Mouse (Mus musculus): ENCODE results near the gene Rec114. TPM values are rescaled to one million over a fixed set of nuclear protein-coding genes. Genes with fewer than 3 reads are reported as not detected.

Rec114 gene
- total and polyA plus RNA-seq, 3 experiments = 111 to 135 TPM; not detected in 1

GRCm38 (mm10) chr9:58721021-58721420 lies 22.7 kb downstream of the Rec114 start (continued):
- no peak for TF ChIP-seq SIN3A (IDR thresholded peaks at IDR 0.05; ENCODE audit: low read length)
- no peak for TF ChIP-seq MAZ (IDR thresholded peaks at IDR 0.05; ENCODE audit: low read depth, low read length)
- no peak for TF ChIP-seq CHD1 (IDR thresholded peaks at IDR 0.05; ENCODE audit: low read depth, low read length)
- no peak for TF ChIP-seq USF1 (IDR thresholded peaks at IDR 0.05; ENCODE audit: low read depth, low read length)
- no peak for TF ChIP-seq ZNF384 (IDR thresholded peaks at IDR 0.05; ENCODE audit: low read depth, low read length)
- no peak for TF ChIP-seq RAD21 (IDR thresholded peaks at IDR 0.05; ENCODE audit: low read depth, low read length)
- no peak for TF ChIP-seq TCF12 (IDR thresholded peaks at IDR 0.05; ENCODE audit: low read depth, low read length)
- no peak for TF ChIP-seq RCOR1 (IDR thresholded peaks at IDR 0.05; ENCODE audit: low read depth, low read length)
- no peak for TF ChIP-seq MAFK (IDR thresholded peaks at IDR 0.05; ENCODE audit: borderline replicate concordance, low read depth, low read length)
- TF ChIP-seq TBP (IDR thresholded peaks at IDR 0.05; ENCODE audit: low read depth, low read length) = no peak
- TF ChIP-seq POLR2AphosphoS5 (IDR thresholded peaks at IDR 0.05; ENCODE audit: borderline replicate concordance, low read depth, low read length) = no peak
- no peak for TF ChIP-seq ETS1 (IDR thresholded peaks at IDR 0.05; ENCODE audit: low read depth, low read length)
- no peak for TF ChIP-seq BHLHE40 (IDR thresholded peaks at IDR 0.05; ENCODE audit: borderline replicate concordance, low read depth, low read length)
- no peak for TF ChIP-seq KAT2A (conservative IDR thresholded peaks at IDR 0.05; ENCODE audit: low read depth, low read length)
- TF ChIP-seq MYC (IDR thresholded peaks at IDR 0.05; ENCODE audit: low read depth, low read length) = no peak

GRCm38 (mm10) chr9:58720167-58720566 lies 23.6 kb downstream of the Rec114 start:
- TF ChIP-seq JUND (IDR thresholded peaks at IDR 0.05; ENCODE audit: low read depth, low read length) = no peak
- no peak for TF ChIP-seq RAD21 (IDR thresholded peaks at IDR 0.05; ENCODE audit: low read depth, low read length)
- TF ChIP-seq KAT2A (conservative IDR thresholded peaks at IDR 0.05; ENCODE audit: low read depth, low read length) = no peak
- no peak for TF ChIP-seq POLR2AphosphoS2 (IDR thresholded peaks at IDR 0.05; ENCODE audit: low read length)
- no peak for TF ChIP-seq MYB (IDR thresholded peaks at IDR 0.05; ENCODE audit: low read depth, low read length)
- peak; percentile 73 for TF ChIP-seq ETS1 (IDR thresholded peaks at IDR 0.05; ENCODE audit: low read depth, low read length)
- TF ChIP-seq SMC3 (IDR thresholded peaks at IDR 0.05; ENCODE audit: low read depth, low read length) = no peak
- TF ChIP-seq MAFK (IDR thresholded peaks at IDR 0.05; ENCODE audit: borderline replicate concordance, low read depth, low read length) = no peak
- no peak for TF ChIP-seq MAX (IDR thresholded peaks at IDR 0.05; ENCODE audit: low read length)
- TF ChIP-seq TBP (IDR thresholded peaks at IDR 0.05; ENCODE audit: low read depth, low read length) = no peak
- TF ChIP-seq ZNF384 (IDR thresholded peaks at IDR 0.05; ENCODE audit: low read depth, low read length) = no peak
- TF ChIP-seq TAL1 (IDR thresholded peaks at IDR 0.05; ENCODE audit: low read length) = no peak; the same call in 1 of the 2 replicates
- TF ChIP-seq SIN3A (IDR thresholded peaks at IDR 0.05; ENCODE audit: low read length) = peak; percentile 87
- no peak; the same call in 1 of the 2 replicates for TF ChIP-seq ZC3H11A (IDR thresholded peaks at IDR 0.05; ENCODE audit: low read depth, low read length)
- TF ChIP-seq CHD2 (IDR thresholded peaks at IDR 0.05; ENCODE audit: low read length) = no peak
- TF ChIP-seq TCF12 (IDR thresholded peaks at IDR 0.05; ENCODE audit: low read depth, low read length) = peak; percentile 53; the same call in 1 of the 2 replicates
- TF ChIP-seq HCFC1 (IDR thresholded peaks at IDR 0.05; ENCODE audit: low read depth, low read length) = no peak
- peak; percentile 74 for TF ChIP-seq ELF1 (IDR thresholded peaks at IDR 0.05; ENCODE audit: low read depth, low read length)
- peak; percentile 71 for TF ChIP-seq GATA1 (IDR thresholded peaks at IDR 0.05; ENCODE audit: low read depth, low read length)
- TF ChIP-seq RCOR1 (IDR thresholded peaks at IDR 0.05; ENCODE audit: low read depth, low read length) = peak; percentile 57
- TF ChIP-seq NRF1 (IDR thresholded peaks at IDR 0.05; ENCODE audit: insufficient read depth, low read depth, low read length, poor library complexity, severe bottlenecking) = no peak
- peak; percentile 57 to 72 for TF ChIP-seq EP300 (IDR thresholded peaks at IDR 0.05; ENCODE audit: low read depth in 1 of 2, low read length in 2 of 2)
- TF ChIP-seq ZMIZ1 (IDR thresholded peaks at IDR 0.05; ENCODE audit: low read depth, low read length) = no peak
- no peak for TF ChIP-seq ZKSCAN1 (IDR thresholded peaks at IDR 0.05; ENCODE audit: low read depth, low read length)
- Histone ChIP-seq H3K36me3 (ENCODE audit: control insufficient read depth in 1 of 2, insufficient read depth in 2 of 2, low read length in 2 of 2) (peaks cover 0 to 51% of the 10 kb centered on the region in 2 experiments; a peak in 2 of 4 replicates), H3K4me3 (ENCODE audit: control insufficient read depth in 1 of 2, insufficient read depth in 1 of 2, low read depth in 2 of 2, low read length in 2 of 2) (peak overlapping the region in 1 of 2 experiments; percentile 35; a peak in 2 of 4 replicates), H3K4me1 (ENCODE audit: control insufficient read depth in 1 of 2, insufficient read depth in 2 of 2, low read length in 2 of 2) (peaks cover 23 to 35% of the 10 kb centered on the region in 2 experiments), H3K27ac (ENCODE audit: control insufficient read depth, low read depth, low read length) (peak overlapping the region; percentile 40), H3K27me3 (ENCODE audit: control insufficient read depth in 1 of 2, insufficient read depth in 2 of 2, low read length in 2 of 2) (no peaks in the 10 kb centered on the region), H3K9ac (ENCODE audit: control insufficient read depth, low read depth, low read length, poor library complexity, severe bottlenecking) (peak overlapping the region; percentile 30), H3K9me3 (replicated peaks; ENCODE audit: insufficient read depth, low read length) (no peaks in the 10 kb centered on the region), H3K79me2 (ENCODE audit: control insufficient read depth, insufficient read depth, low read length, poor library complexity) (peaks cover 11% of the 10 kb centered on the region; the same call in 1 of the 2 replicates)
- peak; percentile 56 for DNase-seq (ENCODE audit: low read depth, low spot score)

All from MEL (cell line).